Mouse (Mus musculus): ENCODE measurements at regions not wholly inside any gene's neighbourhood (a gene's known extent, or its start where the extent isn't known, plus 50 kb on each side); places are given as distances from the start of the nearest gene placed in this dataset.

DNA sequence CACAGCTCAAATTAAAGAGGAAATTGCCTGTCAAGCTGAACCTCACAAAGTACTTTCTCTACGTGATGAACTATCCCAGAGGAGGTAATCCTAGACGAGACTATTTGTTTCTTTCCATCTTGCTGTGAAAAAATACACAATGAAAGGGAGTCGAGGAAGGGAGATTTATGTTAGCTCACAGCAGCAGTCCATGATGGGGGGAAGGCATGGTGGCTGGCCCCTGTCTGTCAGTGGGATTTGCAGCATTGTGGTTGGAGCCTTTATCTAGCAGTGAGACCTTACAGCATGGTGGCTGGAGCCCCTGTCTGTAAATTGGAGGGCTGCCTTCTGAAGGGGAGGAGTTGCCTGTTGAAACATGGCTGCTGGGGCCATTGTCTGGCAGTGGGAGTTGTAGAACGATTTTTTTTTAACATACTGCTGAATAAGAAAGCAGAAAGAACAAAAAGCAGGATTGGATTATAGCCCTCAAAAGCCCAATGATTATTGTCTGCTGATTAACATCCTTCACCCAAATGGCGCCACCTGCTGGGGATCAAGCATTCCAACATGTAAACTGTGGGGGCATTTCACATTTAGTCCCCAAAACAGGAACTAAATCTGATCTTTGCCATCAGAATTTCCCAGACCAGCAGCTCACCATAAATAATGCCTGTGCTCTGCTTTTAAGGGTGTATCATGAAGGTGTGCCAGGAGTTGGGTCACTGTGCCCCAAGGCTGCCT is 54.0 kb upstream of the Ripor2 start:
- H3K4me3 ChIP-seq (ENCODE audit: insufficient read depth, low read depth, low read length): no peak overlapping the region
- no peaks in the 10 kb centered on the region for H3K4me1 ChIP-seq (ENCODE audit: control insufficient read depth, insufficient read depth, low read length)
- no peaks in the 10 kb centered on the region for H3K79me2 ChIP-seq (ENCODE audit: control insufficient read depth, insufficient read depth, low read length)
- no peaks in the 10 kb centered on the region for H3K27me3 ChIP-seq (ENCODE audit: control insufficient read depth, insufficient read depth, low read length)
- 74% methylated on average over 5 of the region's 5 CpGs for WGBS
- no peak overlapping the region for H3K9ac ChIP-seq (ENCODE audit: low read depth, low read length)
- no peak for DNase-seq (ENCODE audit: extremely low read depth, low read depth, low spot score)
- TF ChIP-seq POLR2A (IDR thresholded peaks at IDR 0.05; ENCODE audit: extremely low read depth, insufficient read depth, low read length) (no peak), CTCF (IDR thresholded peaks at IDR 0.05; ENCODE audit: low read depth, low read length) (0 out of 2 replicates have a peak, but pooled peaks have one; percentile 13)
- H3K27ac ChIP-seq (replicated peaks; ENCODE audit: insufficient read depth, low read depth, low read length): no peak overlapping the region
- no peaks in the 10 kb centered on the region for H3K36me3 ChIP-seq (ENCODE audit: control insufficient read depth, insufficient read depth, low read length)

Measured in liver, adult 2 months (tissue).